Mouse (Mus musculus) cerebellum, postnatal 25 days (tissue): Measurements from ENCODE around the gene Ccdc28b.

Experiments
- DNase-seq, 2 experiments: peaks; one replicate each; pipeline ENCODE4 v3.0.0; 2021; ENCODE audit warnings: mixed read lengths in 2 of 2

Ccdc28b gene

GRCm38 (mm10) chr4:129584370-129584769, 39.4 kb downstream of the Ccdc28b start:
- no peak for DNase-seq

DNA sequence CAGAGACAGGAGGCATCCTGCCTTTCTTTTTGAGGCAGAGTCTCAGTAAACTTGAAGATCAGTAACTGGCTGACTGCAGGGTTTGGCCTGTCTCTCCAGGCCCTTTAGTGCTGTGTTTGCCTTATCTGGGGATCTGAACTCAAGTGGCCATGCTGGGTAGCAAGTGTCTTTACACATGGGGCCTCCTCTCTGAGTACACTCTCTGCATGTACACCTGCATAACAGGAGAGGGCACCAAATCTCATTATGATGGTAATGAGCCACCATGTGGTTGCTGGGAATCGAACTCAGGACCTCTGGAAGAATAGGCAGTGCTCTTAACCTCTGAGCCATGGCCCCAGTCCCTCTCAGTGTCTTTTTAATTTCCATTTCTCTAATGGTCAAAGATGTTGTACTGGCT, 41.5 kb downstream of the Ccdc28b start:
- DNase-seq, result no peak

DNA sequence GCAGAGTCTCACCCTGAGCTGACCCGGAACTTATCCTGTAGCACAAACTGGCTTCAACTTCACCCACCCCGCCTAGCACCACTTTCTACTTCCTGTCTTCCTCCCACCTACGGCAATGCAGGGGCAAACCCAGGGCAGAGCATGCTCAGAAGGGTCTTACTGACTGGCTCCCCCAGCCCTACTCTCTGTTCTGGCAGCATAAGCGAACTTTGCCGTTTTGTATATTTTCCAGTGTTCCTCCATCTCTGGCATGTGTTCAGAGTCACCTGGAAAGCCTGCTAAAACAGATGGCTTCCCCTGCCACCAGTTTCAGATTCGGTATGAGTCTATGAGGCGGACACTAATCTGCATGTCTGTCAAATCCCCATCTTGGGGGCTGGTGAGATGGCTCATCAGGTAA, 43.4 kb downstream of the Ccdc28b start:
- peak; percentile 53 to 58 for DNase-seq

GRCm38 (mm10) chr4:129578466-129578865, 45.3 kb downstream of the Ccdc28b start, which contains the start of gene Fam167b:
TSS of gene Fam167b (minus strand) at chr4:129578549.
- DNase-seq, result no peak

- no peak for DNase-seq
Measured at GRCm38 (mm10) chr4:129577688-129578087, 46.1 kb downstream of the Ccdc28b start.

GRCm38 (mm10) chr4:129576863-129577491, 46.8 kb downstream of the Ccdc28b start:
- peak; percentile 51 to 68 for DNase-seq

DNA sequence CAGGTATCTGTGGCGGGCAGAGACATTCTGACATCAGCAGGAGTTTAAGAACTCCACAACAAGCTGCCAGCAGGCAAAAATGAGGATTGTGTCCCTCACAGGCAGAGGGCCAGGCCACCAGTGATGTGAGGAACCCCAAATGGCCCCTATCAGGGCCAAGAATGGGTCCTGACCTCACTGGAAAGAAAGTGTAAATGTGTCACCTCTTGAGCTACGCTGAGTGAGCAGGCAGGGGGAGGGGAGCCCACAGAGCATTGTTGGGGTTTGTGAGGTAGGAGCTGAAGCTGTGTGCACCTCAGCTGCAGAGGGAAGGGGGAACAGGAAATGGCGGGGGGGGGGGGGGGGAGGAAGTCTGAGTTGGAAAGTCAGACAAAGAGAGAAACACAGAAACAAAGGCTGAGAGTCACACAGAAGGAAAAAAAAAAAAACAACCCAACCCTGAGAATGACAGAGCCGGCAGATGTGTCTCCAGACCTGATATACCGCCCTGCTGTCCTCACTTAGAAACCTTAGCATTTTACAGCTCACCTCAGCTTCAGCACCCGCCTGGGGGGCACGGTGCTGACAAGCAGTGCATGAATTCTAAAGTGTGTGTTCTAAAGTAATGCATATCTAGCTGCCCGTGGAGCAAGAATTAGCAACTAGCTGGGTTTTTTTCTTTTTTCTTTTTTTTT, 48.4 kb downstream of the Ccdc28b start:
- no peak for DNase-seq

- DNase-seq, result no peak
Measured at GRCm38 (mm10) chr4:129573430-129573829, 50.3 kb downstream of the Ccdc28b start, which contains the start of gene Lck. TSS of gene Lck (minus strand) at chr4:129573641.

- DNase-seq, result no peak
Measured at GRCm38 (mm10) chr4:129573093-129573370, 50.7 kb downstream of the Ccdc28b start.

DNA sequence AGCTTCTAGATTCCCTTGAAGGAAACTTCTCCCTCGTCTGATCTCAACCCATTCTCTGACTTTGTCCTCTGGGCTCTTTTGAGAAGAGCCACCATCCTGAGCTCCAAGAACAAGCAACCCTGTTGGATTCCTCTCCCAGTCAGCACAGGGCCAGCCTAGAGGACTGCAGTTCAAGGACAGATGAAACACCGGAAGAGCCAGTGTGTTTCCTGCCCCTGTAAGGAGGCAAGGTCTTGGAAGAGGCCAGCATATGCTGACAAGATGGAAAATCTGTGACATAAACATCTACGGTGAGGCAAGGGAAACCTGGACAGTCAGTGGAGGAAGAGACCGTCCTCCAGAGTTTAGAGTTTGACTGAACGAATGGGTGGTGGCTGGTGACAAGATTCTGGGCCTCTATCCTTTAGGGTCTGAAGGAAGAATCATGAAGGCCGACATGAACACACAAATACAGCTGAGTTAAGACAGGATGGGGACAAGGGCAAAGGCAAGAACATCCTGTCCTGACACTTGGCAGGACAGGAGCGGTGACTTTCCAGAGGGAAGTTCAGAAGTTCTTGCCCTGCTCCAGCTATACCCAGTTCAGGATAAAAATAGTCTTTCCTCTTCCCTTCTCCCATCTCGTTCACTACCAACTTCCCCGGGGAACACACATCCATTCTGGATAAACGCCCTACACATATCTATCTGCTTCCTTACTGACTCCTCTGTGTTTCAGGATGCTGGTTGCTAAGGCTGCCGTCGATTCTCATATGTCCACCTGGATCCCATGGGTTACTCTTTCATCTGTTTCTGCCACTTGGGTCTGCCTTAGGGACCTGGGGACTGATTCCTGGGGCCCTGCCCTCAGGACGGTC, 51.3 kb downstream of the Ccdc28b start:
- no peak for DNase-seq

DNA sequence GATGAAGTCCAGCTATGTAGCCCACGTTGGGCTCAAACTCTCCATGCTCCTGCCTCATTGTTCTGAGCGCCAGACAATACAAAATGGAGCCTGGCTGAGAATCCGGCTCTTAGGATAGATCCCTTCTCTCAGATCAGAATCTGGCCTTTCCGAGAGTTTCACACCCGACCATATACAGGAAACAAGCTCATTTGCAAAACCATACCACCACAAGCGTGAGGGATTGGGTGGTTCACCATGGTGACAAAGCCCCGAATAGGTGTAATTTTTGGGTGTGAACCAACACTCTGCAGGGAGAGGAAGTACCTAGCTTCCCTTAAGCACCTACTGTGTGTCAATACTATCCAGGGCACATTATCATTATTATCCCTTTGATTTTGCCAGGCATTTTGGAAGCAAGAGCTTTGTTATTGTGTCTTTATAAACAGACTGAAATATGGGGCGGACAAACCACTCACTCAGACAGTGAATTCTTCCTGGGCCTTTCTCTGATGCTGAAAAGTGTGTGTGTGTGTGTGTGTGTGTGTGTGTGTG, 52.1 kb downstream of the Ccdc28b start:
- no peak for DNase-seq

DNA sequence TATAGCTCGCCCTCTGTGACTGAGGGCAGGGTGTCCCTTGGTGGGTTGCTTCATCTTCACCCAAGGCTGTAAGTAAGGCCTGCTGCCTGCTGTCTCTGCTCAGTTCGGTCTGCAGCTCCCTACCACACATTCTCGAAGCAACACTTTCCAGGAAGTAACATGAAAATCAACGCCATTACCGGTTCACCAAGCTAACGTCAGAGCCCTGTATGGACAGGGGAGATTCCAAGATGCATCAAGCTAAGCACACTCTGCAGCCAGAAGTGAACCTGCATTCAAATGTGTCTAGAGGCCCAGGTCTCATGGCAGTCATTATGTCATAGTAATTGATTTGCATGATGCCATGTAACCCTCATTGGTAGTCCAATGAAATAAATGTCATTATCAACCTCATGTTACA, 53.7 kb downstream of the Ccdc28b start:
- no peak for DNase-seq
